Mouse (Mus musculus) bone marrow, adult 2 months (tissue): Measurements from ENCODE around the gene Rnft1.

Experiments
- CTCF ChIP-seq: fragments of 200-500 bp; IDR thresholded peaks from 2 replicates; pipeline ENCODE4 v1.5.1; 2011; ENCODE audit warnings: low read length, control low read depth; ENCODE audit not compliant: control insufficient read depth, insufficient read depth
- POLR2A ChIP-seq: fragments of 200-500 bp; IDR thresholded peaks from 2 replicates; pipeline ENCODE4 v1.6.1; 2011; ENCODE audit warnings: low read depth, mild to moderate bottlenecking, control low read depth, low read length, borderline replicate concordance; ENCODE audit not compliant: control insufficient read depth

GRCm38 (mm10) chr11:86497908-86498307 is 13.5 kb downstream of the Rnft1 start:
- no peak for TF ChIP-seq CTCF
- TF ChIP-seq POLR2A, result no peak
